Mouse (Mus musculus) testis, adult 2 months (tissue): ENCODE data around the gene Sdsl. TPM values are rescaled to one million over a fixed set of nuclear protein-coding genes. Genes with fewer than 3 reads are reported as not detected.
A peak's percentile ranks its signal among the peaks of the same experiment; 100 is the strongest.

Experiments used
- H3K27ac ChIP-seq: fragments of 200-500 bp; 2 replicates; pipeline ENCODE4 v1.5.1; 2012; ENCODE audit warnings: low read depth, low read length; ENCODE audit not compliant: control insufficient read depth, insufficient read depth
- H3K27me3 ChIP-seq: fragments of 200-500 bp; 2 replicates; pipeline ENCODE4 v1.6.1; 2012; ENCODE audit warnings: mild to moderate bottlenecking, low read length, moderate library complexity; ENCODE audit not compliant: control insufficient read depth, insufficient read depth
- H3K36me3 ChIP-seq: fragments of 200-500 bp; 2 replicates; pipeline ENCODE4 v1.6.1; 2012; ENCODE audit warnings: mild to moderate bottlenecking, low read length; ENCODE audit not compliant: control insufficient read depth, insufficient read depth
- H3K4me1 ChIP-seq: fragments of 200-500 bp; 2 replicates; pipeline ENCODE4 v1.6.1; 2012; ENCODE audit warnings: low read length; ENCODE audit not compliant: control insufficient read depth, insufficient read depth
- H3K4me3 ChIP-seq: fragments of 200-500 bp; 2 replicates; pipeline ENCODE4 v1.5.1; 2012; ENCODE audit warnings: low read depth, mild to moderate bottlenecking, low read length, moderate library complexity, mixed read lengths; ENCODE audit not compliant: control insufficient read depth
- CTCF ChIP-seq: fragments of 200-500 bp; IDR thresholded peaks from 2 replicates; pipeline ENCODE4 v1.5.1; 2012; ENCODE audit warnings: low read depth, mild to moderate bottlenecking, inconsistent platforms, low read length, moderate library complexity; ENCODE audit not compliant: control insufficient read depth, insufficient read depth, insufficient replicate concordance
- POLR2A ChIP-seq: fragments of 200-500 bp; IDR thresholded peaks from 2 replicates; pipeline ENCODE4 v1.6.1; 2012; ENCODE audit warnings: low read depth, mild to moderate bottlenecking, inconsistent platforms, low read length, moderate library complexity; ENCODE audit not compliant: control insufficient read depth
- polyA plus RNA-seq: library from polyadenylated mRNA; depleted of rRNA; stranded (reverse); fragments of >200 nt; gene quantifications from 2 replicates; pipeline ENCODE4 v1.2.3, GENCODE M21; 2012

Gene Sdsl
- polyA plus RNA-seq, 1 experiment: 6.1 TPM

- TF ChIP-seq CTCF: no peak
- Histone ChIP-seq H3K27ac (no peak overlapping the region), H3K27me3 (peaks cover 2% of the 10 kb centered on the region), H3K4me1 (peaks cover 20% of the 10 kb centered on the region), H3K4me3 (no peak overlapping the region), H3K36me3 (no peaks in the 10 kb centered on the region)
Observed at GRCm38 (mm10) chr5:120438991-120439710, 33.5 kb downstream of the Sdsl start.

GRCm38 (mm10) chr5:120438469-120438868, 34.1 kb downstream of the Sdsl start:
- Histone ChIP-seq H3K27ac (no peak overlapping the region), H3K36me3 (no peaks in the 10 kb centered on the region), H3K27me3 (peaks cover 2% of the 10 kb centered on the region), H3K4me3 (no peak overlapping the region), H3K4me1 (peaks cover 20% of the 10 kb centered on the region)
- TF ChIP-seq CTCF (no peak), POLR2A (no peak)

GRCm38 (mm10) chr5:120437986-120438385, 34.6 kb downstream of the Sdsl start:
- Histone ChIP-seq H3K27ac (no peak overlapping the region), H3K4me1 (peaks cover 20% of the 10 kb centered on the region), H3K4me3 (no peak overlapping the region), H3K27me3 (peaks cover 5% of the 10 kb centered on the region), H3K36me3 (no peaks in the 10 kb centered on the region)
- TF ChIP-seq CTCF: no peak
- TF ChIP-seq POLR2A: no peak

- peaks cover 7% of the 10 kb centered on the region for H3K27me3 ChIP-seq
- H3K4me1 ChIP-seq: peaks cover 20% of the 10 kb centered on the region
- H3K36me3 ChIP-seq: no peaks in the 10 kb centered on the region
- H3K27ac ChIP-seq: no peak overlapping the region
- H3K4me3 ChIP-seq: no peak overlapping the region
- TF ChIP-seq CTCF: no peak
- TF ChIP-seq POLR2A: no peak
Observed at GRCm38 (mm10) chr5:120437539-120437938, 35.1 kb downstream of the Sdsl start.

GRCm38 (mm10) chr5:120436885-120437495, 35.6 kb downstream of the Sdsl start:
- H3K4me1 ChIP-seq: peaks cover 24% of the 10 kb centered on the region
- H3K36me3 ChIP-seq: no peaks in the 10 kb centered on the region
- peaks cover 11% of the 10 kb centered on the region for H3K27me3 ChIP-seq
- no peak overlapping the region for H3K4me3 ChIP-seq
- H3K27ac ChIP-seq: no peak overlapping the region
- TF ChIP-seq POLR2A: no peak
- no peak for TF ChIP-seq CTCF

GRCm38 (mm10) chr5:120435731-120436501, 36.7 kb downstream of the Sdsl start:
- Histone ChIP-seq H3K36me3 (no peaks in the 10 kb centered on the region), H3K27ac (no peak overlapping the region), H3K4me1 (peaks cover 34% of the 10 kb centered on the region), H3K4me3 (peak overlapping the region; percentile 7; the same call in 1 of the 2 replicates), H3K27me3 (peaks cover 17% of the 10 kb centered on the region)
- TF ChIP-seq POLR2A (no peak), CTCF (no peak)

- Histone ChIP-seq H3K27me3 (peaks cover 17% of the 10 kb centered on the region), H3K4me1 (peaks cover 32% of the 10 kb centered on the region), H3K36me3 (no peaks in the 10 kb centered on the region), H3K4me3 (peak overlapping the region; percentile 17), H3K27ac (no peak overlapping the region)
- TF ChIP-seq POLR2A: no peak
- no peak for TF ChIP-seq CTCF
Observed at GRCm38 (mm10) chr5:120435006-120435681, 37.5 kb downstream of the Sdsl start.
